Mouse (Mus musculus) kidney, postnatal 25 days (tissue): ENCODE measurements at regions not wholly inside any gene's neighbourhood (a gene's known extent, or its start where the extent isn't known, plus 50 kb on each side); places are given as distances from the start of the nearest gene placed in this dataset.

ENCODE experiments used
- DNase-seq, 2 experiments: peaks; one replicate each; pipeline ENCODE4 v3.0.0; 2021; ENCODE audit warnings: mixed read lengths in 2 of 2

GRCm38 (mm10) chr5:147794711-147795532, 65.3 kb upstream of the Pomp start:
- no peak for DNase-seq

- no peak for DNase-seq
Observed at GRCm38 (mm10) chr5:147793059-147793458, 67.2 kb upstream of the Pomp start.

GRCm38 (mm10) chr5:147792638-147793037, 66.8 kb upstream of the Flt1 start:
- DNase-seq = peak in 1 of 2 experiments; percentile 6

GRCm38 (mm10) chr5:147791121-147791520, 65.3 kb upstream of the Flt1 start:
- DNase-seq = peak in 1 of 2 experiments; percentile 2

GRCm38 (mm10) chr5:147788496-147788895, 62.7 kb upstream of the Flt1 start:
- no peak for DNase-seq

GRCm38 (mm10) chr5:147786857-147787256, 61.0 kb upstream of the Flt1 start:
- DNase-seq = no peak

GRCm38 (mm10) chr5:147784159-147784558, 58.3 kb upstream of the Flt1 start:
- DNase-seq = no peak

GRCm38 (mm10) chr5:147783476-147783875, 57.7 kb upstream of the Flt1 start:
- DNase-seq = peak in 1 of 2 experiments; percentile 23

- peak in 1 of 2 experiments; percentile 17 for DNase-seq
Observed at GRCm38 (mm10) chr5:147782761-147783160, 57.0 kb upstream of the Flt1 start.

- peak in 1 of 2 experiments; percentile 17 for DNase-seq
Observed at GRCm38 (mm10) chr5:147782241-147782681, 56.5 kb upstream of the Flt1 start.

- DNase-seq = peak in 1 of 2 experiments; percentile 25
Observed at GRCm38 (mm10) chr5:147781215-147781614, 55.4 kb upstream of the Flt1 start.

GRCm38 (mm10) chr5:147778557-147778956, 52.7 kb upstream of the Flt1 start:
- DNase-seq = no peak
